Mouse (Mus musculus): Measurements from ENCODE around the gene Hist3h2ba.

Gene Hist3h2ba

DNA sequence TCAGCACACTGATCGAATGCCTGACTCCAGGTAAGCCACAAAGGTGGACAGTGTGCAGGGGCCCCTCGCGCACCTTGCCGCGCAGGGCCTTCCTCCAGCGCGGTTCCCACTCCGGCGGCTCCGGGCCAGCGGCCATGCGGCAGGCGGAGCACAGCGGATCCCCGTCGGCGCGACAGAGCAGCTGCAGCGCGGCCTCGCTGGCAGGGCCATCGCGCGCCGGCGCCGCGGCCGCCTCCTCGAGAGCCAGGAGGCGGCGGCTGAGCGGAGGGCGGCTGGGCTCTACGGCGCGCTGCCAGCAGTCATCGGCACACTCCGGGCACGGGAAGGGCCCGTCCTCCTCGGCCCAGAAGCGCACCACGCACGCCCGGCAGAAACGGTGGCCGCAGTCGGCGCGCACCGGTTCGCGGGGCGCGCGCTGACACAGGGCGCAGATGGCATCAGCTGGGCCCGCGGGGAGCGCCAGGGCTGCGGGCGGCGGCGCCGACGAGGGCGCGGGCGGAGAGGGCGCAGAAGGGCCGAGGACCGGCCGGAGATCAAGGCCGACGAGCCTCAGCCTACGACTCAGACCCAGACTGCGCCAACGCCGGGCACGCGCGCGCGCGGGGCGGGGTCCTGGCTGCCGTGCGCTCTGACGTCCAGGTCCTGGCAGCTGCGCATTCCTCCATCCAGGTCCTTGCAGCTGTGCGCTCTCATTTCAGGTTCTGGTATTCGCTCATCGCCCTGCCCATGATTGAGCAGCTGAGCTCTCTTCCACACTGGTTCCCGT lies 10.2 kb upstream of the Hist3h2ba start, which contains the start of gene Rnf187:
Gene Rnf187, minus strand, starts transcription at position 595 of the 766 bp plus-strand sequence.
- DNase-seq (ENCODE audit: low spot score in 2 of 2): peak; percentile 82 to 87

DNA sequence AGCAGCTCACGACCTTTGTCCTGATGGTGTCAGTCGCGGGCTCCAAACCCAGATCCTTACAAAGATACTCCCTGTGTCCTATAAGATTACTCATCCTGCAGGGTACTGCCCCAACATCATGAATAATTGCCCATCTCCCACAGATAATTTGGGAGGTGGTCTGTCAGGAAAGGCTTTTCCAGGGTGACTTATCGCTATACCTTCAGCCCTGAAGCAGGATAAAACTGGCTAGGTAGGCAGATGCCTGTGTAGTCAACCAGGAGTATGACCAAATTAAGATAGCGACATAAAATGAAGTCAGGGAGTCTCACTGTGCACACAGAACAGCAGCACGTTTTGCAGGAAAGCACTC lies 9.7 kb upstream of the Hist3h2ba start:
- DNase-seq (ENCODE audit: low spot score in 2 of 2): no peak

GRCm38 (mm10) chr11:58944136-58944535 lies 4.6 kb upstream of the Hist3h2ba start:
- DNase-seq (ENCODE audit: low spot score in 2 of 2): no peak

- DNase-seq (ENCODE audit: low spot score in 2 of 2): no peak
These were observed 1.4 kb upstream of the Hist3h2ba start for GRCm38 (mm10) chr11:58947306-58947705.

- no peak for DNase-seq (ENCODE audit: low spot score in 2 of 2)
These were observed 757 bp upstream of the Hist3h2ba start for GRCm38 (mm10) chr11:58947798-58948528.

GRCm38 (mm10) chr11:58949480-58950431 lies 1.0 kb downstream of the Hist3h2ba start:
- DNase-seq (ENCODE audit: low spot score in 2 of 2): no peak

GRCm38 (mm10) chr11:58951210-58951609 lies 2.5 kb downstream of the Hist3h2ba start:
- no peak for DNase-seq (ENCODE audit: low spot score in 2 of 2)

DNA sequence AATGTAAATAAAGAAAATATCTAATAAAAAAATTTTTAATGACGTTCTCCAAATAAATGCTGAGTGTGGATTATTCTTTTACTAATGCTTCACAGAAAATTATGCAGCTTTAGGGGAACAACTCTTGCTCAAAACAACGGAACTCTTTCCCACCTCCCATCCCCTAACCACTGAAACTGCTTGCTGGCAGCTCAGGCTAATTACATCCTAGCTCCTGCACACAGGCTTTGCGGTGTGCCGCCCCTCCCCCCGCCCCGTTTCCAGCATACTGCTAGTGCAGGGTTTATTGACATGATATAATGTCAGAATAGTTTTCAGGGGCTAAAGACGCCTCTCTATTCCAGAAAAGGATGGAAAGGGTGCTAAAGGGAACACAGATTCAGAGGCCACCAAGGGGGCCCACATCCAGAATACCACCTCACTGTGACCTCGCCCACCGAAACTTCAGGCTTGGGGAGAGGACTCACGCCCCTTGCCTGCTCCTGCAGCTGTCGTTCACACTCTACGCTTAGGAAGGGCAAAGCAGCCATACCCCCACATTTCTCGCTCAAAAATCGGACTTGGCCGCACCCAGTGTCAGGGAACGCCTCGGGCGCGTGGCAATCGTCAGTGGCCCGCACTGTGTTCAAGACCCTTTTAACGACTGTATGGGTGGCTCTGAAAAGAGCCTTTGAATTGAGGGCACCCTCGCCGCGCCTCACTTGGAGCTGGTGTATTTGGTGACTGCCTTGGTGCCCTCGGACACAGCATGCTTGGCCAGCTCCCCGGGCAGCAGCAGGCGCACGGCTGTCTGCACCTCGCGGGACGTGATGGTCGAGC lies 4.8 kb downstream of the Hist3h2ba start:
- DNase-seq (ENCODE audit: low spot score in 2 of 2): peak; percentile 38

DNA sequence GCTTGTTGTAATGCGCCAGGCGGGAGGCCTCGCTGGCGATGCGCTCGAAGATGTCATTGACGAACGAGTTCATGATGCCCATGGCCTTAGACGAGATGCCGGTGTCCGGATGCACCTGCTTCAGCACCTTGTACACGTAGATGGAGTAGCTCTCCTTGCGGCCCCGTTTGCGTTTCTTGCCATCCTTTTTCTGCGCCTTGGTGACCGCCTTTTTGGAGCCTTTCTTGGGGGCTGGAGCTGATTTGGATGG lies 5.4 kb downstream of the Hist3h2ba start:
- peak in 1 of 2 experiments; percentile 54 for DNase-seq (ENCODE audit: low spot score in 2 of 2)

- DNase-seq (ENCODE audit: low spot score in 2 of 2): peak; percentile 64 to 74
These were observed 5.9 kb downstream of the Hist3h2ba start, which contains the start of the genes Hist3h2a and Trim17 for GRCm38 (mm10) chr11:58954420-58955142. TSS of gene Hist3h2a (plus strand) at chr11:58954685. TSS of gene Trim17 (plus strand) at chr11:58954685.

DNA sequence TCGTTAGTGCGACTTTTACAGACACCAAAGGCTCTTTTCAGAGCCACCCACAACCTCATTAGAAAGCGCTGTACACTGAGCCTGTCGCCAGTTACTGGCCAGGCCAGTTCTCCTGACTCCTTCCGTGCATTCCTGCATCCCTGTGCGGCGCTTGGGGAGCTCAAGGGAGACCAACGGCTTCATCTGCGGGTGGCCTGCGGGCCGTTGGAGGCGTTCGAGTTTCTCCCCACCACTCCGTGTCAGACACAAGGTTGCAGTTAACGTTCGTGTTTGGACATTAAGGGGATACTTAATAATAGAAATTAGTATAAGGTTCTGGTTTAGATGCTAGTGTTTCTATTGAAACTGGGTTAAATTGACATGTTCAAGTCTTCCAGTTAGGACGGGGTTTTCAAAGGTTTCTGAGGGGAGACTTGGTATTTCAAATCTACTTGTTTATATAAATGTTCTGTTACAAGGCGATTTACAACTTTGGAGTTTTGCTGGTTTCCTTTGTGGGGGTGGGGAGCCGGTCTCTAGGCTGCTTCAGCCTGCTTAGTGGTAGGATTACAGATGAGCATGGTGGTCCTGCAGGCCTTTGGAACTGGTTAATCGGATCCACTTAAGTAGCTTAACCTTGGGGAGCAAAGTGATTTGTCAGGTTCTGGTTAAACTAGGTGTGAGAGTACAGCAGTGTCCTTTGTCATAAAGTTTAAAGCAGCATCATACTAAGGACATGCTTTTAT lies 6.6 kb downstream of the Hist3h2ba start:
- DNase-seq (ENCODE audit: low spot score in 2 of 2): no peak

- no peak for DNase-seq (ENCODE audit: low spot score in 2 of 2)
These were observed 7.1 kb downstream of the Hist3h2ba start for GRCm38 (mm10) chr11:58955868-58956257.

DNA sequence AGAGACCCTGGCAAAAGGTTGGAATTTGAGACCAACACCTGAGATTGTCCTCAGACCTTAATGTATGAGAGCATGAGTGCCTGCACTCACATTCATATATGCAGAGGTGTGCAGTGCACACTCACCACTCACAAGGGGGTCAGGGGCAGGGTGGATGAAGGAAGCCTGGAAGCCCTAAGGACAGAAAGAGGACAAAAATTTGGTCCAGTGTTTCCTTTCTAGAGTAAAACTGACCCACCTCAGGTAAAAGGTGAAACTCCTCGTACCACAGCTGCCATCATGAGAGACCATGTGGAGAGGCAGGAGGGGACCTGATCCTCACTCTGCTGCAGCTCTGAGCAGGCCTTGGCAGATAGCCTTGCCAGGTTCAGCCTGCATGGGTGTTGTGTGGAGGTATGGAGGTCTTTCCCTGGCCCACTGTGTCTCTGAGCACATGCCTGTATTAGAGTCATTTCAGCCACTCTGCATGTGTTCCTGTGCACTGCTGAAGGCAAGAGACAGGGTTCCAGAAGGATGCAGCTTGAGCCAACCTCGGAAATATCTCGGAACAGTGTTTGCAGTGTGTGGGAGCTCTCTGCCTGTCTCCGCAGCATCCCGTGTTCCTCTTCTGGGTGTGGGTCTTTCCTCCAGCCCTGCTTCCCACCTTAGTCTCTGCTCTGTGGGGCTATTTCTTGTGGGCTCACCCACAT lies 8.7 kb downstream of the Hist3h2ba start:
- no peak for DNase-seq (ENCODE audit: low spot score in 2 of 2)

GRCm38 (mm10) chr11:58958536-58958935 lies 9.8 kb downstream of the Hist3h2ba start:
- no peak for DNase-seq (ENCODE audit: low spot score in 2 of 2)

DNA sequence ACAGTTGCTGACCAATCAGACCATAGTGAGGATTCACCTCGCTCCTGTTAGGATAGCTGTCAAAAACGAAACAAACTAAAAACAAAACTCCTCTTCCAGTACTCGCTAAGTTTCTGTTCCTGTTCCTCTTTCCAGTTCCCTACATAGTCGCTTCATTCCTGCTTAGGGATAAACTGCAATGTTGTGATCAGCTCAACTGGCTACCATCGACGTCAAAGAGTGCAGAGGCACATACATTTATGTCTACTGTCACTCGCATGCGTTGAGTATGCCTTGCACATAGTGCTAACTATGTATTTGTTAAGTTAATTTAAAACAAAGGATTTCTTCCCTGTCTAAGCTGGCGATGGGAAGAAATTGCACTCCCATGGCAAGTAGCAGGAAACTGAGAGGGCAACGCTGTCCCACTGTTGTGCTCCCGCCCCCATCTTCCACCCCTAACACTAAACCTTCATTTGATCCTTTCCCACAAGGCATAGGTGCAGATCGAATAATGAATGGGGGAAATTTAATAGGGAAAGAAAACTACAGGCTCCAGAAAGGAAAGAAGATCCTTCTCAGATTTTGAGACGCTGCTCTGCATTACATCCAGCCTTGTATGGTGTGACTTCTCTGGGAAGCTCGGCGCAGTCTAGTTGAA lies 10.6 kb downstream of the Hist3h2ba start:
- DNase-seq (ENCODE audit: low spot score in 2 of 2): no peak

DNA sequence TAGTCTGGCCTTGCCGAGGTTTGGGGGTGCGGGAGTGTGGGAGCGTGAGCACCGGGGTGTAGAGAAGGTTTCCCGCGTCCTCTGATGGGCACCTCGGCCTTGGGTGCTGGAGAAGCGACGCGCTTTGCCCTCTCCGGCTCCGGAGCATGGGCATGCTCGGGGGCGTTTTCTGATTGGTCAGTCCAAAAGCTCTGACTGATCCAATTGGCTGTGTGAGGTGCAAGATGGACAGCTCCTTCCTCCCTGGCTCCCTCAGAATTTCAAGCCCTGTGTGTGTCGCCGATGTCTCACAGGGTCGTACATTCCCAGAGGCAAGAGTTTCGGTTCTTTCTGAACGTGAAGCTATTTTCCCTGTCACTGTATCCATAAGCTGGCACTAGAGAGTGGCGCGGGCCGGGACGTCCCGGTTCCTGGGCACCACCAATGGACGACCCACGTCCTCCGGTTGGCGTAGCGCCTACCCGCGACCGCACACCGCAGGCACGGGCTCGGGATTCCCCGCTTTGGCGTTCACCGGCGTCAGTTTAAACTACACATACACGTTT lies 11.3 kb downstream of the Hist3h2ba start:
- DNase-seq (ENCODE audit: low spot score in 2 of 2): peak; percentile 72

GRCm38 (mm10) chr11:58961364-58962177 lies 12.9 kb downstream of the Hist3h2ba start:
- no peak for DNase-seq (ENCODE audit: low spot score in 2 of 2)

DNA sequence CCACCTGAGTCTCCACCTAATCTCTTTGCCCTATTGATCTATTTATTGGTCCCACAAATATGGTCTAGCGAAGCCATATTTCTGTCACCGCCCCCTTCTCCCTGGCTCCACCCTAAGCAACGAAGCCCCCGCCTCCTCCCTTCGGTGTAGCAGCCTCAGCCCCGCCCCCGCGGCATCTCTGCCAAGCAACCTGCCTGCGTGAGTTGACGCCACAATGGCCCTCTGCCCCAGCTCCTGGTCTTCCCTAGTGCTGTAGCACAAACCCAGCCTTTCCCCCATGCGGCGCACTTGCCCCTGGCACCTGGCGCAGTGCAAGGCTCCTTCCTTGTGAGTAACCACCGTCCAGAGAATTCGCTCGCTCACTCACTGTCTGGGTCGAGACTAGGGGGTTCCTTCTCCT lies 14.8 kb downstream of the Hist3h2ba start:
- no peak for DNase-seq (ENCODE audit: low spot score in 2 of 2)
